In the genomic region with DNA sequence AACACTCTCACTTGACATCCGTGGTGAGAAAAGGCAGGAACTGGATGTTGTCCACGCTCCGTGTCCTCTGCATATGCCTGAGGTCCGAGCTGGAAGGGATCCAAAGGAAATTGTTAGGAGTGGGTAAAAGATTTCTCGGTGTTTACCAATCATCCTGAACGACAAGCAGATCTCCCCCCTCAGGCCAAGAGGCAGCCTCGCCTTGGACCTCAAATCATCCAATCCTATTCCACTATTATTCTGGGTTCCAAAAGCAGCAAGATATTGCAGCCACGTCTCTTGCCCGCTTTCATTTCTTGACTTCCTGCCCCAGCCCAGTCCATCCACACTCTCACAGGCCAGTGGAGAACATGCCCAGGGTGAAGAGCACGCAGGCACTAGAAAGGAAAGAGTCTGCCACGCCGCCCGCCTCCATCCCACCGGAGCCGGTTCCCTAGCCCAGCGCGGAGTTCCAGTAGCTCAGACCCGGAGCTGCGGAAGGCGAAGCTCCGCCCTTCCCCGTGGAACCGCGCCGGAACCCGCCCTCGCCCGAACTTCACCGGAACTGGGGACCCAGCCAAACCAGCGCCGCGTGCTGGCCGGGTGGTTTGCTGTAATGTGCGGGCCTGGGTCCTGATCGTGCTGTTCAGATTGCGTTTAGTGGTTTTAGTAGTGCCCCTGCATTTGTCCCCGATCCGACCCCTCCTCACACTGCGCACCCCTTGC, we compare ENCODE assay signal across 8 mouse cellular contexts. TPM values are rescaled to one million over a fixed set of nuclear protein-coding genes. Genes with fewer than 3 reads are reported as not detected.
DNase-seq lines count a peak whose midpoint lies in the region; ATAC-seq and TF ChIP-seq lines count a peak whose summit lies in the region.

TSS of gene Slc50a1 (minus strand) at position 520 of the 705 bp plus-strand sequence.

- 6% methylated on average over 39 of the region's 39 CpGs for WGBS in midbrain, embryonic 10.5 days

- peaks cover 42% of the 10 kb centered on the region for H3K27me3 ChIP-seq in midbrain, embryonic 10.5 days (ENCODE audit: low read depth, poor library complexity, severe bottlenecking)

- H3K4me3 ChIP-seq in cortical plate, adult 2 months (ENCODE audit: insufficient read depth, low read length) = peak within 1 kb of the TSS; percentile 56
- H3K4me3 ChIP-seq in midbrain, embryonic 10.5 days = peak within 1 kb of the TSS; percentile 66

- 0 out of 2 replicates have a peak, but pooled peaks have one; percentile 22 for TF ChIP-seq CTCF in cortical plate, adult 2 months (IDR thresholded peaks at IDR 0.05; ENCODE audit: extremely low read depth, insufficient read depth, low read length)

- peaks cover 5% of the 10 kb centered on the region; the same call in 1 of the 2 replicates for H3K36me3 ChIP-seq in midbrain, embryonic 10.5 days

- intact Hi-C loops in left cerebral cortex, postnatal 36 days (cut with DNase I) = no loop called here

- peak; percentile 76 for TF ChIP-seq POLR2A in cortical plate, adult 2 months (IDR thresholded peaks at IDR 0.05; ENCODE audit: extremely low read depth, insufficient read depth, low read length)

- peak; percentile 76 for DNase-seq in adipocyte (ENCODE audit: low spot score)
- DNase-seq in gastrocnemius, postnatal 25 days = peak; percentile 86
- DNase-seq in left cerebral cortex, postnatal 36 days (ENCODE audit: low spot score in 2 of 2) = peak; percentile 85 to 86
- peak; percentile 78 for DNase-seq in midbrain, embryonic 10.5 days (ENCODE audit: low spot score)
- peak; percentile 67 for DNase-seq in skeletal muscle tissue, adult 2 months (ENCODE audit: low read depth, low spot score)
- DNase-seq in c-Kit-positive CD71-positive TER-119-positive erythroid progenitor cells, embryonic 14.5 days (ENCODE audit: low spot score) = no peak

- ATAC-seq in inflammation-experienced regulatory T-cells, adult 6 months = peak; percentile 77

- H3K9me3 ChIP-seq in midbrain, embryonic 10.5 days (replicated peaks) = no peaks in the 10 kb centered on the region

- H3K4me1 ChIP-seq in cortical plate, adult 2 months (ENCODE audit: control insufficient read depth, insufficient read depth, low read length) = peaks cover 5% of the 10 kb centered on the region; the same call in 1 of the 2 replicates
- H3K4me1 ChIP-seq in midbrain, embryonic 10.5 days = peaks cover 45% of the 10 kb centered on the region

- H3K27ac ChIP-seq in cortical plate, adult 2 months (ENCODE audit: insufficient read depth, low read length) = peak within 1 kb of the TSS; percentile 14
- H3K27ac ChIP-seq in midbrain, embryonic 10.5 days (replicated peaks) = peak within 1 kb of the TSS; percentile 86

RNA-seq across cellular contexts. Expression of gene Slc50a1, which starts in this region (rescaled TPM):
- polyA plus RNA-seq in cortical plate, adult 2 months (2012; rRNA removed) = 106 and 114 TPM in 2 replicates
- total RNA-seq in gastrocnemius, postnatal 25 days (2021) = 10 to 100 TPM in 1 of 2 experiments, 1 to 10 TPM in 1; 8.2 to 11.4 TPM
- 100 to 1,000 TPM; 152 to 315 (median 248) TPM for polyA plus RNA-seq in inflammation-experienced regulatory T-cells, adult 6 months (2017; shearing (Covaris generic))
- total RNA-seq in left cerebral cortex, postnatal 36 days (2021) = 10 to 100 TPM; 34.5 to 39.1 TPM
- polyA plus RNA-seq in midbrain, embryonic 10.5 days (2016; fragmentation: Nextera tagmentation; extraction: Ambion mirVana) = 29.8 and 34.3 TPM in 2 replicates
